Mouse (Mus musculus): Measurements from ENCODE around the gene Gpm6b.

DNA sequence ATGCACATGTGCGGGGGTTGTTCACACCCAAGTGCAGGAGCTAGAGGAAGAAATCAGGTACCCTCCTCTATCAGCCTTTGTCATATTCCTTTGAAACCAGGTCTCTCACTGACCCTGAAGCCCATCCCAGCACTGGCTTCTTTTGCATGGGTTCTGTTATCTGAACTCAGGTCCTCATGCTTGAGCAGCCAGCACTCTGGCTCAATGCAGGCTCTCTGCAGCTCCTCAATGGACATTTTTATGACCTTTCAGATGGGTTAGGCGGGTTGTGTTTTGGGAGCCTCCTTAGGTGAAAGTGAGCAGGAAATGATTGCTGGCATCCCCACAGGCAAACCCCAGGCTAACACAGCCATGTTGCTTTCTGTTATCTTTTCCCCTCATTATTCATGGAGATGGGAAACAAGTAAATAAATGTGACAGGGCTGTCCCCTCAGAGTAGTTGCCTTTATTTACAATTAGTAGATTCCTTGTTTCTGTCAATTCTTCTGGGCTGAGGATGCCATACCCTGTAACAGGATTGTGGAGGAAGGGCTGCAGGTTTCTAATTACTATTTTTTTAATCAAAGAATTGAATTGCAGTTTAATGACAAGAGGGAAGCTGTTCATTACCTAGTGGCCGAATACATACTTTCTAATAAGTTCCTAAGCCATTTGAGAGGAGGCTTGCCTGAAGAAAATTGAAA, 89.6 kb downstream of the Gpm6b start:
- TF ChIP-seq CTCF (IDR thresholded peaks at IDR 0.05; ENCODE audit: borderline replicate concordance, control insufficient read depth, extremely low read depth, insufficient read depth, low read length, poor library complexity) (no peak), POLR2A (IDR thresholded peaks at IDR 0.05; ENCODE audit: control insufficient read depth, extremely low read depth, insufficient read depth, low read length, poor library complexity) (no peak)

Measured in thymus, adult 2 months (tissue).